Mouse (Mus musculus) spleen, adult 12 weeks (tissue): Measurements from ENCODE around the gene Ddi2.

ENCODE experiments used
- DNase-seq: peaks from one replicate; pipeline ENCODE4 v3.0.0; 2022; ENCODE audit warnings: low spot score

Gene Ddi2

DNA sequence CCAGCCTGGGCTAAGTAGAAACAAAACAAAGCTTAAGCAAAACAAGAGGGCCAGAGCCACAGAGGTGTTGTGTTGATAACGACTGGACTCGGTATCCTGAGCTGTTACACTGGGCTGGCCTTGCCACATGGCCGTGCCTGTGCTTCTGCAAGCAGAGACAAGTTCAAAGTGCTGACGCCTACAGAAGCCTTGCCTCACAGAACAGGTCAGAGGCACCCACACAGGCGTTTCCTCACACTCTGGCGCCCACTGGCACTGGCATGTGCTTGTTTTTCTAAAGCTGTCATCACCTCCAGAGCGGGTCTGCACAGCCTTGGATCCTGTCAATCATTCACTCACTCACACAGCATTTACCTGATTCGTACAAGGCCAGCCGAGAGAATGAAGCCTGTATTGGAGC lies 18.6 kb upstream of the Ddi2 start:
- DNase-seq = no peak

DNA sequence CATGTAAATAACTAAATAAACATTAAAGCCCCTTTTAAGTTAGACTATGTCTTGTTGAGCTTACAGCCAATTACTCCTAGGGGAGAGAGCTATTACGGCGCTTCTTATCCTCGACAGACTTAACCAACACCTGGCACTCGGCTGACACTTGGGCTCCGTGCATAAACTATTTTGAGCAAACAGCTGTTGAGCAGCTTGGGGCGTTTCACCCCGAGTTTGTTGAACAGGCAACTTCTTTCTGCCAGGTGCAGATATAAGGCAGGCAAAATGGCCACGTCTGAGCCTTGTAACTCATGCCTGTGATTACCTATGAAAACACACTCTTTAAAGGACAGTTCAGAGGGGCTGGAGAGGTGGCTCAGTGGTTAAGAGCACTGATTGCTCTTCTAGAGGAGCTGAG lies 14.8 kb upstream of the Ddi2 start:
- no peak for DNase-seq

DNA sequence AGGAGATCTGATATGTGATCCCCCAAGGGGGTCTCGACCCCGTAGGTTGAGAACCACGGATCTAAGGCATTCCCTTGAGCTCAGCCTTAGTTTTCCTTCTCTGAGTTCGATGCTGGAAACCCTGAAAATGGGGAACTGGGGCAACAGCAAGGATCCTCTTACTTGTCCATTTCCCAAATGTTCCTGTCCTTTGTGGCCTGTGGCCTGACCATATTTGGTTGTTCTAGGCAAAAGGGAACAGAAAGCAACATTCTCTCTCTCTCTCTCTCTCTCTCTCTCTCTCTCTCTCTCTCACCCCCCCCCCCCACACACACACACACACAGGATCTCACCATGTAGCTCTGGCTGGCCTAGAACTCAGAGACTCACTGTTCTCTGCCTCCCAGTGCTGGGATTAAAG lies 13.6 kb upstream of the Ddi2 start:
- DNase-seq = no peak

DNA sequence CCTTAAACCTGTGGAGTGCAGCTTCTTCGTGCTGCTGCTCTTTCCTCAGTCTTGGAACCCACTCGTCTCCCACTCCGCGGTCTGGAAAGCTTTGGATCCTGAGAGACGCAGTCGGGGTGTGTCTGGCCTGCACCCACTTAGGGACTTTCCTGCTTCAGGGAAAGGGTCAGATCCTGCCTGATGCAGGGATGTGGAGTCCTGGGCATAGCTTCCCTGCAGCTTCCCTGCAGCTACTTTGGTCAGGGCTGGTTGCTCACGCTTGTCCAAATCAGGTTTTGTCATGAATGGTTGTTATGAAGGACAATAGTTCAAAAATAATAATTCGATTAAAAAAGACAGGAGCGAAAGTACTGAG lies 12.0 kb upstream of the Ddi2 start:
- DNase-seq = no peak

DNA sequence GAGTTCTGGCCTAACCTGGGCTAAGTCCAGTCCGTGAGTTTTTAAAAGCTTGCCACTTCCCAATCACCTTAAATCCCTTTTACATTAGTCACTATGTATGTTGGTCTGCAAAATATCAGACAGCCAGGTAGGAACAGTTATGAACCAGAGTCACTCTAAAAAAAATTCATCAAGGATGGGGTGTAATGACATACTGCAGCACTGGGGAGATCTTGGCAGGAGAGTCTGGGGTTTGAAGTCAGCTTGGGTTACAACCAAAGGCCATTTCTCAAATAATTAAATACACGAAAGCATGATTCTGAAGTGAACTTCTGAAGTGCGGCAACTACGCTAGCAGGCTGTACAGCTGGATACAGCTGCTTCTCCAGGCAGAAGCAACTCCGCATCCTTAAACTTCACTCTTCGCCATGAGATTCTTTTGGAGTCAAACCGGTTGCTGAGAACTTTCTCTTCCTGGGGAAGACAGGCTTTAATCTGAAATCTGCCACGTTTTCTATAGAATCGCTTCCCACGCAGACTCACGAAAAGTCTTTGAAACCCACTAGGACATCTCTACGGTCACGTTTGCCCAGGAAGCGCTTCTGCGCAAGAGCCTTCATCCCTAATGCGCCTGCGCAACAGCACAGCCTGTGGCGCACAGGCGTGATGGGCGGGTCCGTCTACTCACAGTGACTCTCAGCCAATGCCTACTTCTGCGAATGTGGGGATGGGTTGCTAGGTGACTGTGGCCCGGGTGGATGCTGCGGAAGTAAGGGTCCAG lies 11.4 kb upstream of the Ddi2 start:
- peak; percentile 79 for DNase-seq

DNA sequence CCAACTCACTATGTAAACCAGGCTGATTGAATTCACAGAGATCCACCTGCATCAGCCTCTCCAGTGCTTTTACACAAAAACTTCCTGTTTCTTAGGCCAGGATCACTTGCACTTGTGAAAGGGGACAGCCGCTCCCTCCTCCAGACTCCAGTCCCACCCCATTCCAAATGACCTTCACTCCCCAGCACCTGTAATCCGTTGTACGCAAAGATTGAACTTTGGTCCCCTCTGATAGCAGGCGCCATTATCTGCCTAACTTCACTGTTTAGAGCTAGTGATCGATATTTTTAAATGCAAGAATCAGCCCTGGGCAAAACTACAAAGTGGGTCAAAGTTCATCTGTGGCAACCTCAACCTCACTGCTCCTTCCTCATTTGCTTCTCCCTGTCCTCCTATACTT lies 8.5 kb upstream of the Ddi2 start:
- no peak for DNase-seq

DNA sequence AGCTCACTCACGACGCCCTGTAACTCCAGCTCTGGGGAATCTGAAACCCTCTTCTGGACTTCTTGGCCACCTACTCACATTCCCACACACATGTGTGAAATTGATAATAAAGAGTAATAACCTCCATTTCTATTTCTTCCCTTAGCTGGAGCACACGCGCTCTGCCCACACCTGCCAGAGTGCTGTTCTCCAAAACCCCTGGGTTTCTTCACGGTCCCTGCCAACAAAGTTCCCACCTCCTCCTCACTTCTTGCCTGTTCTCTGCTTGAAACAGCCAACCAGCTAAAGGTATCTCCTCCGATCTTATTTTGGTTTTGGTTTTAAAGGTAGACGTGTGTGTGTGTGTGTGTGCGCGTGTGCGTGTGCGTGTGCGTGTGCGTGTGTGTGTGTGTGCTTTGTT lies 7.2 kb upstream of the Ddi2 start:
- no peak for DNase-seq

DNA sequence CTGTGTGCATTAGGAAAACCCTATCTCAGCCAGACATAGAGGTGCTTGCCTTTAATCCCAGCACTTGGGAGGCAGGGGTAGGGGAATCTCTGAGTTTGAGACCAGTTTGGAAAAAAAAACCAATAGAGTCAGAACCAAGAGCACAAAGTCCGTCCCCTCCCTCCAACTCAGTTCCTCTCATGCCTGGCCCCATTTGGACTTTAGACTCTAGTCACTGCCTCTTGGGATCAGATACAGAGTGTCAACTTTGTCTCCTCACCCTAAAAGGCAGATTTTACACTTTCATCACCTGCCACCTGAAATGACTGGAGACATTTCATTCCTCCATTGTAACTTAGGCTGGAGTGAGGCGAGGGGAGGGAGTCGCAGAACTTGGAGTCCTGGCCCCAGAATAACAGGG lies 6.0 kb upstream of the Ddi2 start:
- no peak for DNase-seq

DNA sequence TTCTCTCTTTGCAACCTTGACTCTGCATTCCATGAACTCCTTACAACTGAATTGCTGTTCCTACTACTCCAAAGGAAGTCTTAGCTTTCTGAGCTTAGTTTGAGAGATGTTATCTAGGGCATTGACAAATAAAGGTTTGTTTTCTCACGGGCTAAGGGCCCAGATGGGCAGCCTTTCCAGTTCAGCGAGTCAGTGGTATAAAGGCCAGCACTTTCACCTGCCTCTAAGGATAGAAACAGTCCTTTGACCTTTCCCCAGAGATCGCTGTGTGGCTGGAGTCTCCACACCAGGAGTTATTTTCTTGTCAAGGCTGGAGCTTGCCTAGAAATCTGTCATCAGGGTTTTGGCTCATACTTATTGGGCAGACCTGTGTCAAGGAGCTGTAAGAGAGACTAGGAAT lies 2.5 kb upstream of the Ddi2 start:
- DNase-seq = no peak

DNA sequence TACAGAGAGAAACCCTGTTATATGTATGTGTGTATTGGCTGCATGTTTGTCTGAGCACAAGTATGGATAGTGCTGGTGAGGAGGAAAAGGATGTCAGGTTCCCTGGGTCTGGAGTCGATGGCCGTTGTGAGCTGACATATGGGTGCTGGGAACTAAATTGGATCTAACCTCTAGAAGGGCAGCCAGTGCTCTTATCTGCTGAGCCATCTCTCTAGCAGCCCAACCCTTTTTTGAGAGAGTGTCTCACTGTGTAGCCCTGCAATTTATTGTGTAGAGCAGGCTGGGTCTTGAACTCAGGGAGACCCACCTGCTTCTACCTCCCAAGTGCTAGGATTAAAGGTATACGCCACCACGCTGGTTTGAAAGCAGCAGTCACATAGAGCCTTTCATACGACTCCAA lies 2.1 kb upstream of the Ddi2 start:
- DNase-seq = no peak

DNA sequence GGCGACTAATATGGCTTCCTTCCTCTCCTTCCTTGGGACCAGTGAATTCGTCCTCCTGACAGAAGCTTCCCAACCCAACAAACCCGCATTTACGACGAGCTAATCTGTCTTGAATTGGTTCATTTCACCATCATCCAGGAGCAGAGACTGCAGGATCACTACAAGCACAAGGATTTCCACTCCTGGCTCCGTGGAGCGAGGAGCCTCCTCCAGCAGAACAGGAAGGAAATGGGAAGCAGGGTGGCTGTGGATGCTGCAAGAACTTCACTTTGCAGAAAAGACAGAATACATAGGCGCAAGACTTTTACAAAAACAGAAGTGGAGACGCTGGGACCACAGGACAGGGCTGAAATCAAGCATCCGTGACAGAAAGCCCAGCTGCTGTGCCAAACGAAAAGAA lies 1.4 kb upstream of the Ddi2 start:
- no peak for DNase-seq

DNA sequence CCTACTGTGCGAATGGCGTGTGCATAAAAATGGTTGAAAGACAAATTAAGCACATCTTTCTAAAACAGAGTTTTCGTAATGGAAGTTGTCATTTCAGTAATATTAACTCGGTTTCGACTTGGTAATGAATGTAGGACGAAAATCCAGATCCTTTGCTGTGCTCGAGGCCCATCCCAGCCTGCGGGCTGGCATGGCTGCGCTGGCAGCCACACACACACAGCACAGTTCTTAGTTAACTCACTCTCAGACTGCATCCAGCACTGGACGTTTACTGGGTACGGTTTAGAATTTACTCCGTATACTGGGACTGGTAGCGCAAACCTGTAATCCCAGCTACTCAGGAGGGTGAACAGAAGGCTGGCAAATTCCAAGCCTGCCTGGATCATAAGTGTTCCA lies 452 bp upstream of the Ddi2 start:
- DNase-seq = no peak

DNA sequence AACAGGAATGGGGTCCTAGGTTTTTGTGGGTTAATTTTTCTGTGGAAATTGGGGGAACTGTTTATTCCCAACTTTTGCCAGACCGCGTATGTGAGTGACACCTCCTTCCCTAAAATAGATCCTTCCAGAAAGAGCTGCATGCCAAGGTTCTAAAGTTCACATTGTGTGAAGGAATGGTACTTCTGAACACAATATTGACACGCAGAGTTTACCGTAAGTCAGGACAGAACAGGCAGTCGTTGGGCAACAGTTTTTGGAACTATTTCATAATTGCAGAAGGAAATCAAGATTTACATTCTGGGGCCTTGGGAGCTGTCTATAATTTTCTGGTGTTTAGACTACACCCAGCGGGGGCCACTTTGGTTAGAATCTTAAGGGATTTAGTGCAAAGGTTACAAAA lies 1.3 kb downstream of the Ddi2 start:
- no peak for DNase-seq

DNA sequence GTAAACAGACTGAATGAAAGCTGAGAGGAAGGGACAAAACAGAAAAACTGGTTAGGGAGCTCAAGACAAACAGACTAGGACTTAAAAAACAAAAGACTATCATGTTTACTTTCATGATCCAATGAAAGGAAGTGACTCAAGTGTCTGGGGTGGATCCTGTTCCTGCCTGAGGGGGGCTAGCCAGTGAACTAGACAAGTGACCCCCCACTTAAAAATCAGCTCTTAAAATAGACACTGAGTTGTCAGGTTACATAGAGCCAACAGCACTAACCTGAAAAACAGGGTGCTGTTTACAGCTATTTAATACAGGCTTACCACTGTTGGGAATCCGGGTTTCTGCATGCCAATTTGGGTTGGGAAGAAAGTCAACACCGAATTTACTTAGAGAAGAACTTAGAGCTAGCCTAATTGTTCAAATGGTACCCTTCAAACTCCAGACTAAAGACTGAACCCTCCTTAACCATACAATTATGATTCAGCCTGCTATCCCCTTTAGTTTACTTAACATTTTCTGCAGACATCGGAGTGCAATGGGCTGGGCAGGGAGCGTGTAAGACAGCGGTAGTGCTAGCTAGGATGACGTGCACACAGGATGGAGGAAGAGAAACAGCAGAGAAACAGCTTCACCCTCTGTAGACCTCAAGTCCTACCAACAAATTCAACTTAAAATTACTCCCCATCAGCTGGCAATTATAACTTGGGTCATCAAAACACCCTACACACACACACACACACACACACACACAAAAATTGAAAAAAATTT lies 2.3 kb downstream of the Ddi2 start:
- no peak for DNase-seq

DNA sequence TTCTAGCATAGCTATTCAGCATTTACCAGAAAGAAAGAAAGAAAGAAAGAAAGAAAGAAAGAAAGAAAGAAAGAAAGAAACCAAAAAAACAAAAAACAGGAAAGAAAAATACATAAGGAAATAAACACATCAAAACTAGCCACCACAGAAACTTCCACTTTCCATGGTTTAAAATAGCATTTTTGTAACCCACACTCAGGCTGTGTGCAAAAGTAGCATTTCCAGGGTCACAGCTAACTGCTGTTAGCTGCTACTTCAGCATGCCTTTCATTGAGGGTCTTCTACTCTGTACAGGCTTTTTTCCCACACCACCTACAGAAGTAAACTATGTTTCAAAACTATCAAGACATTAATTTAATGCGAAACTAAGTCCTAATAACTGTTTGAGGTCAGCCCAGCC lies 3.9 kb downstream of the Ddi2 start:
- no peak for DNase-seq

DNA sequence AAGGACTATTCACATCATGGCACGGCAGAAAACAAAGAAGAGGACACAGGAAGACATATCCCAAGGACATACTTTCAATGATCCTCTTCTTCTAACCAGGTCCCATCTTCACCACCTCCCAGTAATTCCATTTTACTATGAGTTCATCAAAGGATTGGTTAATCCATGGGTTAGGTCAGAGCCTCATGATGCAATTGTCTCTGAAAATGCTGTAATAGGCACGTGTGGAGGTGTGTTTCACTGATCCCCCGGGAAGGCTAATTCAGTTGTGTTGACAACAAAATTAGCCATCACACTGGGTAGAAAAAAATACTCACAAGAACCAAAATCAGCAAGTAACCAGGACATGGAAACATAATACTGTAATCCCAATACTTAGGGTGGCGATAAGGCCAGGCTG lies 5.6 kb downstream of the Ddi2 start:
- DNase-seq = no peak

DNA sequence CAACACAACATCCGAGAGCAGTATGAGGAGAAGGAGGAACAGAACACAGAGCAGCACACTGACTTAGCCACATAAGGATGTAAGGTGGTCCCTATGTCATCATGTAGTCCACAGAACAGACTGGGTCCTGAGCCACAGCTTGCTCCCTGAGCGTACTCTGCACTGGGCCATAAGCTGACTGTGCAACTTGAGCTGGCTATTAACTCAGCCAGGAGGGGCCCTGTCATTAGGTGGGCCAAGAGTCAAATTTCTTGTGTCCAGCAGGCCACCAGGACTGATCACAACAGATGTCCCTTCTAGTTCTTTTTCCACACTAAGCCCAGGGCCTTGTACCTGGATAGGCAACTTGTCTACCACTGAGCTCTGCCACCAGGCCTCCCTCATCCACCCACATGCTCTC lies 8.2 kb downstream of the Ddi2 start:
- DNase-seq = no peak

DNA sequence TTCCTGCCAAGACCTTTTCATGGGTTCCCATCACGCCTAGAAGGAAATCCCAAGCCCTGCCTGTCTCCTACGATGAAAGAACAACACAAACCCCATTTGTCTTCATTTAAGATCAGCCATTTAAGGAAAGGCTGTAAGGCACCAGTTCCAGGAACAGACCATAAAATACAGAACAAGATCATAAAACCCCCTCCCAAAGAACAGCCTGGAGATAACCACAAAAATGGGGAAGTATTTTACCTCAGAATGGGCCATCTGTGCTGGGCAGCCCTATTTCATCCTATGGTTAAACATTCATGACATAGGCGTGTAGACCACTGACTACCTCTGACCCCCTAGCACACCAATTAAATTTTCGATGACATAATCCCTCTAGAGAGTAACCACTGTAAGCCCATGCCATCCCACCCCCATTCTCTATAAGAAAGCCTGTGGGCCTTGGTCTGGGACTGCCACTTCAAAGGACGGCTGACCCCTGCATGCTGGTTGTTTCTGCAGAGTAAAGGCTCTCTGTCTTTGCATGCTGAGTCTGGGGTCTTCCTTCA lies 9.5 kb downstream of the Ddi2 start:
- DNase-seq = no peak

DNA sequence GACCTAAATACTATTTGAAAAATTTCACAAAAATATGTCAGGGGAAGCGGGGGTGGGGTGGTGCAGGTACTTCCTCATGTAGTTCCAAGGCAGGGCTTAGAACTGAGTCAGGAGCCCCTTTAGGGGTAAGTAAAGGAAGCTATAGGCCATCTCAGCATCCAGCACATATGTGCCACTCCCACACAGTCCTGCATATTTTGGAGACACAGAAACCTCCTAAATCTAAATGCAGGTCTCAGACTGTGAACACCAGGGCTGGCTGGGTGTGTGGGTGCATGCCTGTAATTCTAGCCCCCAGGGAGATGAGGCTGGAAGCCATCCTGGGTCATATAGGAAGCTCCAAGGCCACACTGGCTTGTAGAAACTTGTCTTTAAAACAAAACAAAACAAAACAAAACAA lies 12.0 kb downstream of the Ddi2 start:
- DNase-seq = no peak

DNA sequence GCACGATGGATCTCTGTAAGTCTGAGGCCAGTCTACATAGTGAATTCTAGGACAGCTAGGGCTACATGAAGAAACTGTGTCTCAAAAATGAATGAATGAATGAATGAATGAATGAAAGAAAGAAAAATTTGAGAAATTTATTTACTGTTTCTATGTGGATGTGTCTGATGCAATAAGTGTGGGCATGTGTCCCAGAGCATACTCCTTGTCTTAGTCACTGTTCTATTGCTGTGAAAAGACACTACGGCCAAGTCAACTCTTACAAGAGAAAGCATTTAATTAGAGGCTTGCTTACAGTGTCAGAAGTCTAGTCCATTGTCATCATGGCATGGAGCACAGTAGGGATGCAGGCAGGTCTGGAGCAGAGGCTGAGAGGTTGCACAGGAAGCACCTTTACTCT lies 14.2 kb downstream of the Ddi2 start:
- DNase-seq = no peak

DNA sequence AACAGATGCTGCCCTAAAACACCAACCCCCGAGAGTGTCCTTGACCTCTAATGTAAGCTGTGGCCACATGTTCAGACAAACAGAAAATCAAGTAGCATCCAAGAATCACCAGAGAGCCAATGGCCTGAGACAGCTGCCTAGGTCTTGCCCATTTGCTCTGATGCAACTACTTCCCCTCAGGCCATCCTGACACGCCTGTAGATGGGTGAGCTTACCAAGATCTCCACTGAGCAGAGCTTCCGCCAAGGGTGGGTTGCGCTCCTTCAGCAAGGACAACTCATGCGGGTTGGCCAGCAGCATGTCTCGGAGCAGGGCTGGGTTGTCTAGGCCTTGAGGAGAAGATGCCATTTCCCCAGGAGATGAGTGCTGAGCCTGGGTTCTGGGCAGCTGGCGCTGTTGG lies 15.2 kb downstream of the Ddi2 start:
- no peak for DNase-seq

DNA sequence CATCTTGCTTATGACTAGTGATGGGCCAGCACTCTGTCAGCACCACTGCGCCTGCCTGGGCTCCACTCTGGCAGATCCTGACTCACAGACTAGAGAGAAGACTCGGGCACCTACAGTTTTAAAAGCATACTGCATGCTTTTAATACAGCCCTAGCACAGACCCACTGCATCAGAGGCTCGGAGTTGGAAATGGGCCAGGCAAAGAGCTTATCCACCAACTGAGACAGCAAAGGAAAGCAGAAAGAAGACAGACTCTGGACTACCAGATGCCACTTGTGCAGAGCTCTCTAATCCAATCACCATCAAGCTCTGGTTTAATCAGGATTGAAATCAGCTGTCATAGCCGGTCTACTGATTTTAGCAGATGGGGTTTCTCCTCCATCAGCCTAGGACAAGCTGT lies 17.9 kb downstream of the Ddi2 start:
- no peak for DNase-seq

DNA sequence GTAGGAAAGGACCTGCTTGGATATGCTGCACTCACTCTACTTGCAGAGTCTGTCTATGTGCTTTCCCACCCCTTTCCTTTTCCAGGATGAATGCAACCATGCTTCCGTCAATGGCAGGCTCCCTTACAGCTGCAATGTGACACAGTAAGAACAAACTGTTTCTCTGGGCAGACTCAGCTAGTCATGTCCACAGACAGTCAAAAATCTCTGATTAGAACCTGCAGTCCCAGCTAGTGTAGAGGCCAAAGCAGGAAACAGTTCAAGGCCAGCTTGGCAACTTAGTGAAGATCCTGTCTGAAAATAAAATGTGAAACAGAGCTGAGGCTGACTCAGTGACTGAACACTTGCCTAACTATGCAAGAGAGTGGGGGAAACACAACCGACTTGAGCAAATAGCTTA lies 18.6 kb downstream of the Ddi2 start:
- DNase-seq = no peak

DNA sequence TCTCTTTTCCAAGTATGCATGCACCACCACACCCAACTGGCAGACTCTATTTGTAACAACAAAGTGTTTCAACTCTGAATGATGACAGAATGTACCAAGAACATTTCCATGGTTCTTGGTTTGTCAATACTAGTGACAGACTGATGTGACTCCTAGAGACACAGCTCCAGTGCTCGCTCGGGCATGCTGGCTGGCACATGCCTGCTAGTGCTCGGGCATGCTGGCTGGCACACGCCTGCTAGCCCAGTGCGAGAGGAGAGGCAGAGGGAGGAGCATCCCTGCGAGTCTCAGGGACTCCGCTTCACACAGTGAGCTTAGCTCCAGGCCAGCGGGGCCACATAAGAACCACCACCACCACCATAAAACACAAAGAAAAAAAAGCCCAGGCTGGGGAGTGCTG lies 28.5 kb downstream of the Ddi2 start:
- DNase-seq = no peak
